Mouse (Mus musculus): Measurements from ENCODE around the gene Defb25. TPM values are rescaled to one million over a fixed set of nuclear protein-coding genes. Genes with fewer than 3 reads are reported as not detected.

Defb25 gene
- polyA plus RNA-seq, 1 experiment from 2014 or later, result not detected

DNA sequence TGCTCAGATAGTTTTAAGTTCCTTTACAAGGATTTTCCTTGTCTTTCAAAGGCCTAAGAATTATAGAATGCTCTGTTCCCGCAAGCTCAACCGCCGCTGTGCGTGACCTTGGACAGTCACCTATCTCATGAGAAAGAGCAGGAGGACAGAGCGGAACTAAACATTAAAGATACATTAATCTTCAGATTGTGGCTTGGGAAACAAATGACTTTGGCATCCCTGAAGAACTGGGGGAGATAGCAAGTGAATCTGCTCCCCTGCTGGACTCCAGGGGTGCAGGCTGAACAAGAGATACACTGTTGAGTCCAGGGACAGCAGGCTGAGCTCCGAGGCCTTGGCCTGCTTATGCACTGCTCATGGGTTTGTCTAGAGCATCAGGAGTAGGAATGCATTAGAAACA, 22.8 kb downstream of the Defb25 start:
- no peak for ATAC-seq (ENCODE audit: borderline replicate concordance, extremely low read depth, low FRiP score, low TSS enrichment)
- WGBS, result 73% methylated on average over 6 of the region's 6 CpGs
- no peaks in the 10 kb centered on the region for H3K27me3 ChIP-seq

DNA sequence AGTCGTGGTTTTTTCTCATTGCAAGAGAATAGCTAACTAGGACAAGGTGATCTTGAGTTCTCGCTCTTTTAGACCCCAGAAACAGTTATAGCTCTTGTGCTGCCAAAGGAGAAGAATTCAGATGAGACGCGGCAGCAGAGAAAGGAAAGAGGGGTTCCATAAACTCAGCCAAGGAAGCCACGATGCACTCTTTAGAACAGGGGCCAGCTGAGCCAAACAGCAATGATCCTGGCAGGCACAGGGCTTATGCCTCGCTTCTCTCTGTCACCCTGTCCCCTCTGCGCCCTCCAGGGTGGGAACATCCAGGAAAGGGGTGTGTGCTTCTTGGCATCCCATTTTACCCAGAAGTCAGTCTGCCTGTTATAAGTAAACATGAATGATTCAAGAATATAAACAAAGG, 23.6 kb downstream of the Defb25 start, which contains the start of gene Defb45:
Gene Defb45 (minus strand): TSS at position 101 of the 400 bp plus-strand sequence.
- Histone ChIP-seq H3K4me2 (no peak within 1 kb of the TSS), H3K27me3 (no peaks in the 10 kb centered on the region), H3K9ac (no peak within 1 kb of the TSS), H3K4me1 (no peaks in the 10 kb centered on the region), H3K36me3 (no peaks in the 10 kb centered on the region), H3K9me3 (no peaks in the 10 kb centered on the region), H3K4me3 (no peak within 1 kb of the TSS), H3K27ac (no peak within 1 kb of the TSS)
- WGBS, result 49% methylated on average over 7 of the region's 7 CpGs
- ATAC-seq (ENCODE audit: borderline replicate concordance, extremely low read depth, low FRiP score, low TSS enrichment), result no peak

More for the DNA sequence above, 22.8 kb downstream of the Defb25 start:
- H3K4me3 ChIP-seq, result no peak overlapping the region
- H3K9me3 ChIP-seq, result no peaks in the 10 kb centered on the region
- H3K4me1 ChIP-seq, result no peaks in the 10 kb centered on the region
- H3K4me2 ChIP-seq, result no peak overlapping the region
- no peaks in the 10 kb centered on the region for H3K36me3 ChIP-seq
- no peak overlapping the region for H3K27ac ChIP-seq
- H3K9ac ChIP-seq, result no peak overlapping the region

DNA sequence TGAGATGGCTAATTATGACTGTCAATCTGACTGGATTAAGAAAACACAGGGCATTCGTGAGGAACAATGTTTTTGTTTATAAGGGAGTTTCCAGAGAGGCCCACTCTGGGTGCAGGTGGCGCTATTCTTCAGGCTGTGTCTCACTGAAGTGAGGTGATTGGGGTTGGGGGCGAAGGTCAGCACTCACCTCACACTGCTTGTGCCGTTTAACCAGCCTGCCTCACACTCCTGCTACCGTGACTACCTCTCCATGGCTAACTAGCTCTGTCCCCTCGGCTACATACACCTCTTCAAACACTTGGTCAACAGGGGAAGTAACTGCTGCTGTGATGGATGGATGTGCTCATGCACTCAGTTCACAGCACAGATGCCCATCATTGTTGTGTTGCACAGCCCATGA, 33.8 kb downstream of the Defb25 start:
- WGBS, result 28% methylated on average over 6 of the region's 6 CpGs
- no peaks in the 10 kb centered on the region for H3K36me3 ChIP-seq
- no peak for ATAC-seq (ENCODE audit: borderline replicate concordance, extremely low read depth, low FRiP score, low TSS enrichment)
- no peaks in the 10 kb centered on the region for H3K9me3 ChIP-seq
- H3K27me3 ChIP-seq, result no peaks in the 10 kb centered on the region
- no peak overlapping the region for H3K27ac ChIP-seq
- H3K4me2 ChIP-seq, result no peak overlapping the region
- H3K9ac ChIP-seq, result no peak overlapping the region
- H3K4me3 ChIP-seq, result no peak overlapping the region
- H3K4me1 ChIP-seq, result no peaks in the 10 kb centered on the region

DNA sequence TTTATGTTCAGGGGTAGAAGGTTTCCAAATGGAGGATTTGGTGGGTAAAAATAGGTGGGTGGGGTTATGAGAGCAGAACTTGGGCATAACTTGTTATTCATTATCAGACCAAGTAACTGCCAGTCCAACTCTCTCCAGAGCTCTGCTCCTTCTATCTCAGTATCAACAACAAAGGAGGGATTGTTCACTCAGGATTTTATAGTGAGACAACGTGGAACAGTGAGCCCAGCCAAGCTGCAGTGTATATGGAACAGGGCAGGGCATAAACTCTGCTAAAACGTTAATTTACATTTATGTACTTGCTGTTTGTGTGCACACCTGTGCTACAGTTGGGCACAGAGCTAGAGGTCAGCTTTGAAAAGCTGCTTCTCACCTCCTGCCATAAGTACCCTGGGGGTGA, 34.4 kb downstream of the Defb25 start:
- H3K27me3 ChIP-seq, result no peaks in the 10 kb centered on the region
- H3K36me3 ChIP-seq, result no peaks in the 10 kb centered on the region
- H3K9ac ChIP-seq, result no peak overlapping the region
- no peaks in the 10 kb centered on the region for H3K9me3 ChIP-seq
- no peak overlapping the region for H3K27ac ChIP-seq
- no peak for ATAC-seq (ENCODE audit: borderline replicate concordance, extremely low read depth, low FRiP score, low TSS enrichment)
- H3K4me3 ChIP-seq, result no peak overlapping the region
- no peak overlapping the region for H3K4me2 ChIP-seq
- WGBS, result 26% methylated on average over 2 of the region's 2 CpGs
- H3K4me1 ChIP-seq, result no peaks in the 10 kb centered on the region

DNA sequence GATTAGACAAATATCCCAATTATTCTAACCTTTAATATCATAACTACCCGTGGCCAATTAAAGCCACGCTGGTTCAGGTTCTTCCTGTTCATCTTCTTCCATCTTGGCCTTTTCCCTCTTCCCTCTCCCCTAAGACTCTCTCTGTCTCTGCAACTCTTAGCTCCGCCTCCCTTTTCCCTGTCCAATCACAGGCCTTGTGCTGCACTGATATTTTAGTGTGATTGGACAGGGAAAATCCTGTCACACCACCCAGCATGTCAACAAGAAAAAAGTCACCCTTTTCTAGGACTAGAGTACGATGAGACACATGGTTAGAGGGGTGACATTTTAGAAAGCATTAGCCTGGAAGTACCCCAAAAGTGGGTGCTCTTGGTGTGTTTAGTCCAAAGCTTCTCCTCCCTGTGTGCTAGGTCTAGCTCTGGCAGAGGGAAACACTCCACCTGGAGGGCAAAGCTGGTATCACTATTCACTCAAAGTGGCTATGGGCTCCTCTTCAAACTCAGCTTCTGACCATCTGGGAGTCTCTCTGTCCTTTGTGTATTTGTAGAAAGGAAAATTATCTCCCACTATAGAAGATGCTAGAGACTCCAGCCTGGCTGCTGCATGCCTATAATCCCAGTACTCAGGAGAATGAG, 35.8 kb downstream of the Defb25 start:
- Histone ChIP-seq H3K9me3 (no peaks in the 10 kb centered on the region), H3K4me3 (no peak overlapping the region), H3K27ac (no peak overlapping the region), H3K4me1 (no peaks in the 10 kb centered on the region), H3K4me2 (no peak overlapping the region), H3K9ac (no peak overlapping the region), H3K27me3 (no peaks in the 10 kb centered on the region), H3K36me3 (no peaks in the 10 kb centered on the region)
- no peak for ATAC-seq (ENCODE audit: borderline replicate concordance, extremely low read depth, low FRiP score, low TSS enrichment)
- 74% methylated on average over 4 of the region's 4 CpGs for WGBS

DNA sequence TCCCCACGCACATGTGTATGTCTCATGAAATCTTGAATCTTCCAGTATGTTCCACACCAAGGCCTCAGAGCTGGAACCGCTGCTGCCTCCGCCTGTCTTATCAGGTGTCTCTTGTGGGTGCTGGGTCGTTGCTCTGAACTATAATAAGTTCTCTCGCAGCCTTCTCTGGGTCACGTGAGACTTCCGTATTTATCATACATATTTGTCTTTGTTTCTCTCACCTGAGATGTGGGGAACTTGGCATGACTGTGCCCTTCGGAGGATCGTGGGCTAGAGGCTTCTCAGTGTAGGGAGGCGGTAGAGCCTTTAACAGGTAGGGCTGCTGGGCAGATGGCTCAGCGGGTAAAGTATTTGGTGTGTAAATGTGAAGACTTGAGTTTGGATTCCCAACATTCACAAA, 42.2 kb downstream of the Defb25 start:
- no peak overlapping the region for H3K4me2 ChIP-seq
- no peaks in the 10 kb centered on the region for H3K4me1 ChIP-seq
- H3K27me3 ChIP-seq, result no peaks in the 10 kb centered on the region
- no peak overlapping the region for H3K4me3 ChIP-seq
- 70% methylated on average over 11 of the region's 11 CpGs for WGBS
- H3K9ac ChIP-seq, result no peak overlapping the region
- H3K27ac ChIP-seq, result no peak overlapping the region
- ATAC-seq (ENCODE audit: borderline replicate concordance, extremely low read depth, low FRiP score, low TSS enrichment), result no peak
- no peaks in the 10 kb centered on the region for H3K36me3 ChIP-seq
- no peaks in the 10 kb centered on the region for H3K9me3 ChIP-seq

DNA sequence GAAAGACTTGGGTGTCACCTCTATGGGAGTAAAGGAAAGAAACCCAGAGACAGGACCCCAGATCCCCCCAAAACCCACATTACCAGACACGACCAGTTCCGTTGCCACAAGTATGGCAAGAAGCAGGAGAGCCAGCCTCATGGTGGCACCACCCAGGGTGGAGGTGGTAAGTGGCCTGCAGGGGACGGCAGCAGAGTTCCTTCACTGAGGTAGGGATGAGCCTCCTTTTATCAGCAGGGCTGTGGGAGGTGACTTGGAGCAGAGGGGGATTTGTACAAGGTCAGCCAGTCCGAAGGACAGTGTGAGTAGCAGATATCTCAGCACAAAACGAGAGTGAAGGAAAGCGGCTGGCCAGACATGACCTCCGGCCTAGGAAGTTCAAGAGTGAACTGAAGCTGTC, 42.7 kb downstream of the Defb25 start, which contains the start of gene Defb19:
Gene Defb19 (minus strand): TSS at position 206 of the 400 bp plus-strand sequence.
- 52% methylated on average over 7 of the region's 7 CpGs for WGBS
- Histone ChIP-seq H3K4me3 (no peak within 1 kb of the TSS), H3K9ac (no peak within 1 kb of the TSS), H3K27me3 (no peaks in the 10 kb centered on the region), H3K4me2 (no peak within 1 kb of the TSS), H3K36me3 (no peaks in the 10 kb centered on the region), H3K9me3 (no peaks in the 10 kb centered on the region), H3K4me1 (no peaks in the 10 kb centered on the region), H3K27ac (no peak within 1 kb of the TSS)
- no peak for ATAC-seq (ENCODE audit: borderline replicate concordance, extremely low read depth, low FRiP score, low TSS enrichment)

DNA sequence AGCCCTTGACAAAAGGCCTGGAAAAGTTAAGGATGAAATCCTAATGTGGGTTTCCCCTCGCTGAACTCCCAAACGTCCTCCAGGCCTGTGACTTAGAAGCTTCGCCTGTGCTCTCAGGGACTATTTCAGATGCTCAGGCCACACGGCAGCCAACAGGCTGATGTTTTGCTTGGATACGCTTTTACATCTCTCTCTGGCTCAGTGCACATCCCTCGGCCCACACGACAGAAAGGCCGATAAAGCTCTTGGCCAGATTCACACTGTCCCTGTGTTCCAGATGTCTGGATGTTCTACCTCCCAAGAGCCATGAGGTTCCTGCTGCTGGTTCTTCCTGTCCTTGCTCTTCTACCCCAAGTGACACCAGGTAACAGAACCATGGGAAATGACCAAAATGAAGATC, 49.4 kb downstream of the Defb25 start:
- no peak overlapping the region for H3K4me2 ChIP-seq
- 80% methylated on average over 8 of the region's 8 CpGs for WGBS
- no peaks in the 10 kb centered on the region for H3K27me3 ChIP-seq
- no peaks in the 10 kb centered on the region for H3K9me3 ChIP-seq
- no peaks in the 10 kb centered on the region for H3K36me3 ChIP-seq
- H3K9ac ChIP-seq, result no peak overlapping the region
- H3K27ac ChIP-seq, result no peak overlapping the region
- ATAC-seq (ENCODE audit: borderline replicate concordance, extremely low read depth, low FRiP score, low TSS enrichment), result no peak
- no peak overlapping the region for H3K4me3 ChIP-seq
- H3K4me1 ChIP-seq, result no peaks in the 10 kb centered on the region

Other genes with a start within 250 kb of the Defb25 start
- gene Nrsn2, start 246.4 kb downstream of the Defb25 start, polyA plus RNA-seq (2015; fragmentation: Nextera tagmentation; extraction: Ambion mirVana), result 0.14 and 0.36 TPM in 2 replicates
- 10.5 and 11.3 TPM in 2 replicates for gene Sox12, start 225.0 kb downstream of the Defb25 start, polyA plus RNA-seq (2015; fragmentation: Nextera tagmentation; extraction: Ambion mirVana)
- 37.7 and 40.5 TPM in 2 replicates for gene Zcchc3, start 208.0 kb downstream of the Defb25 start, polyA plus RNA-seq (2015; fragmentation: Nextera tagmentation; extraction: Ambion mirVana)
- 3.0 and 3.1 TPM in 2 replicates for gene 6820408C15Rik, start 207.5 kb downstream of the Defb25 start, polyA plus RNA-seq (2015; fragmentation: Nextera tagmentation; extraction: Ambion mirVana)
- gene Defb23, start 158.4 kb downstream of the Defb25 start, polyA plus RNA-seq (2015; fragmentation: Nextera tagmentation; extraction: Ambion mirVana), result not detected in 2 replicates
- not detected in 2 replicates for gene Defb20, start 146.0 kb downstream of the Defb25 start, polyA plus RNA-seq (2015; fragmentation: Nextera tagmentation; extraction: Ambion mirVana)
- gene Defb22, start 132.9 kb downstream of the Defb25 start, polyA plus RNA-seq (2015; fragmentation: Nextera tagmentation; extraction: Ambion mirVana), result not detected in 2 replicates
- not detected in 2 replicates for gene Defb26, start 111.4 kb downstream of the Defb25 start, polyA plus RNA-seq (2015; fragmentation: Nextera tagmentation; extraction: Ambion mirVana)
- gene Defb28, start 104.8 kb downstream of the Defb25 start, polyA plus RNA-seq (2015; fragmentation: Nextera tagmentation; extraction: Ambion mirVana), result not detected in 2 replicates
- not detected in 2 replicates for gene Defb29, start 83.0 kb downstream of the Defb25 start, polyA plus RNA-seq (2015; fragmentation: Nextera tagmentation; extraction: Ambion mirVana)
- not detected in 2 replicates for gene Gm17416, start 53.7 kb downstream of the Defb25 start, polyA plus RNA-seq (2015; fragmentation: Nextera tagmentation; extraction: Ambion mirVana)
- gene Defb21, start 50.3 kb downstream of the Defb25 start, polyA plus RNA-seq (2015; fragmentation: Nextera tagmentation; extraction: Ambion mirVana), result not detected in 2 replicates
- not detected in 2 replicates for gene Defb19, start 42.7 kb downstream of the Defb25 start, polyA plus RNA-seq (2015; fragmentation: Nextera tagmentation; extraction: Ambion mirVana)
- not detected in 2 replicates for gene Defb45, start 23.7 kb downstream of the Defb25 start, polyA plus RNA-seq (2015; fragmentation: Nextera tagmentation; extraction: Ambion mirVana)
- gene Defb36, start 18.7 kb downstream of the Defb25 start, polyA plus RNA-seq (2015; fragmentation: Nextera tagmentation; extraction: Ambion mirVana), result not detected in 2 replicates
- gene Rem1, start 3.9 kb upstream of the Defb25 start, polyA plus RNA-seq (2015; fragmentation: Nextera tagmentation; extraction: Ambion mirVana), result 8.0 and 8.5 TPM in 2 replicates
- 97.7 and 104 TPM in 2 replicates for gene H13, start 46.4 kb upstream of the Defb25 start, polyA plus RNA-seq (2015; fragmentation: Nextera tagmentation; extraction: Ambion mirVana)
- gene Mcts2, start 64.0 kb upstream of the Defb25 start, polyA plus RNA-seq (2015; fragmentation: Nextera tagmentation; extraction: Ambion mirVana), result 27.1 and 28.5 TPM in 2 replicates
- 134 and 143 TPM in 2 replicates for gene Id1, start 113.2 kb upstream of the Defb25 start, polyA plus RNA-seq (2015; fragmentation: Nextera tagmentation; extraction: Ambion mirVana)
- gene Cox4i2, start 131.1 kb upstream of the Defb25 start, polyA plus RNA-seq (2015; fragmentation: Nextera tagmentation; extraction: Ambion mirVana), result 74.8 and 81.0 TPM in 2 replicates
- 101 and 107 TPM in 2 replicates for gene Bcl2l1, start 208.7 kb upstream of the Defb25 start, polyA plus RNA-seq (2015; fragmentation: Nextera tagmentation; extraction: Ambion mirVana)
- gene Tpx2, start 224.9 kb upstream of the Defb25 start, polyA plus RNA-seq (2015; fragmentation: Nextera tagmentation; extraction: Ambion mirVana), result 92.1 and 94.7 TPM in 2 replicates

Measured in lung, embryonic 15.5 days (tissue).